Mouse (Mus musculus) thymus, adult 2 months (tissue): ENCODE measurements at regions not wholly inside any gene's neighbourhood (a gene's known extent, or its start where the extent isn't known, plus 50 kb on each side); places are given as distances from the start of the nearest gene placed in this dataset.
A peak's percentile ranks its signal among the peaks of the same experiment; 100 is the strongest.

Experiments used
- DNase-seq: peaks from one replicate; pipeline ENCODE4 v3.0.0; 2021
- H3K27ac ChIP-seq: fragments of 200-500 bp; 2 replicates; pipeline ENCODE4 v1.5.1; 2012; ENCODE audit warnings: low read length, control low read depth; ENCODE audit not compliant: control insufficient read depth, insufficient read depth
- H3K27me3 ChIP-seq: fragments of 200-500 bp; 2 replicates; pipeline ENCODE4 v1.6.1; 2012; ENCODE audit warnings: mild to moderate bottlenecking, low read length, moderate library complexity, mixed read lengths; ENCODE audit not compliant: control insufficient read depth, insufficient read depth
- H3K36me3 ChIP-seq: fragments of 200-500 bp; 2 replicates; pipeline ENCODE4 v1.6.1; 2012; ENCODE audit warnings: mild to moderate bottlenecking, low read length, moderate library complexity; ENCODE audit not compliant: control insufficient read depth, insufficient read depth
- H3K4me1 ChIP-seq: fragments of 200-500 bp; replicated peaks from 2 replicates; pipeline ENCODE4 v1.6.1; 2012; ENCODE audit warnings: low read length; ENCODE audit not compliant: control insufficient read depth, insufficient read depth
- H3K4me3 ChIP-seq: fragments of 200-500 bp; 2 replicates; pipeline ENCODE4 v1.5.1; 2012; ENCODE audit warnings: mild to moderate bottlenecking, low read length, control low read depth, moderate library complexity; ENCODE audit not compliant: control insufficient read depth, insufficient read depth
- CTCF ChIP-seq: fragments of 200-500 bp; IDR thresholded peaks from 2 replicates; pipeline ENCODE4 v1.5.1; 2012; ENCODE audit warnings: mild to moderate bottlenecking, control low read depth, low read length, moderate library complexity, borderline replicate concordance; ENCODE audit not compliant: control insufficient read depth, poor library complexity, insufficient read depth; ENCODE audit errors: extremely low read depth
- POLR2A ChIP-seq: fragments of 200-500 bp; IDR thresholded peaks from 2 replicates; pipeline ENCODE4 v1.6.1; 2012; ENCODE audit warnings: mild to moderate bottlenecking, low read length, control low read depth, moderate library complexity; ENCODE audit not compliant: control insufficient read depth, poor library complexity, insufficient read depth; ENCODE audit errors: extremely low read depth
- WGBS: fragments of 180-500 bp; shearing (Covaris S2); methylation state at CpG from one replicate; pipeline ENCODE4 v1.1.7; 2018; 5-methylcytosine and 5-hydroxymethylcytosine counted together

- WGBS: 3% methylated on average over 35 of the region's 35 CpGs
- Histone ChIP-seq H3K27me3 (no peaks in the 10 kb centered on the region), H3K27ac (no peak overlapping the region), H3K4me3 (peak overlapping the region; percentile 29), H3K36me3 (no peaks in the 10 kb centered on the region), H3K4me1 (peaks cover 23% of the 10 kb centered on the region)
- TF ChIP-seq POLR2A (peak; percentile 76), CTCF (peak; percentile 99)
- peak; percentile 99 for DNase-seq
Measured at GRCm38 (mm10) chr13:43864153-43864861, 79.7 kb downstream of the Cd83 start.

- H3K4me3 ChIP-seq: peak overlapping the region; percentile 29; the same call in 1 of the 2 replicates
- H3K36me3 ChIP-seq: no peaks in the 10 kb centered on the region
- TF ChIP-seq POLR2A: no peak
- no peak for TF ChIP-seq CTCF
- peak; percentile 37 for DNase-seq
- peaks cover 23% of the 10 kb centered on the region for H3K4me1 ChIP-seq
- WGBS: 61% methylated on average over 20 of the region's 20 CpGs
- H3K27ac ChIP-seq: no peak overlapping the region
- no peaks in the 10 kb centered on the region for H3K27me3 ChIP-seq
Measured at GRCm38 (mm10) chr13:43865036-43865435, 80.5 kb downstream of the Cd83 start.

GRCm38 (mm10) chr13:43875895-43876294 is 91.3 kb downstream of the Cd83 start:
- no peak for TF ChIP-seq CTCF
- TF ChIP-seq POLR2A: no peak
- Histone ChIP-seq H3K27ac (no peak overlapping the region), H3K4me1 (peaks cover 6% of the 10 kb centered on the region), H3K4me3 (no peak overlapping the region), H3K27me3 (no peaks in the 10 kb centered on the region), H3K36me3 (no peaks in the 10 kb centered on the region)
- WGBS: 81% methylated on average over 9 of the region's 9 CpGs
- no peak for DNase-seq

- WGBS: 91% methylated on average over 3 of the region's 3 CpGs
- no peak overlapping the region for H3K27ac ChIP-seq
- no peaks in the 10 kb centered on the region for H3K27me3 ChIP-seq
- H3K4me3 ChIP-seq: no peak overlapping the region
- DNase-seq: no peak
- H3K4me1 ChIP-seq: no peaks in the 10 kb centered on the region
- no peaks in the 10 kb centered on the region for H3K36me3 ChIP-seq
- TF ChIP-seq POLR2A: no peak
- no peak for TF ChIP-seq CTCF
Measured at GRCm38 (mm10) chr13:43887284-43887683, 102.7 kb downstream of the Cd83 start.

- no peak for DNase-seq
- no peak for TF ChIP-seq POLR2A
- no peak for TF ChIP-seq CTCF
- Histone ChIP-seq H3K36me3 (no peaks in the 10 kb centered on the region), H3K4me3 (no peak overlapping the region), H3K27me3 (no peaks in the 10 kb centered on the region), H3K4me1 (no peaks in the 10 kb centered on the region), H3K27ac (no peak overlapping the region)
- WGBS: 98% methylated on average over 3 of the region's 3 CpGs
Measured at GRCm38 (mm10) chr13:43891928-43892327, 107.4 kb downstream of the Cd83 start.

- no peak overlapping the region for H3K4me3 ChIP-seq
- TF ChIP-seq POLR2A (no peak), CTCF (no peak)
- no peaks in the 10 kb centered on the region for H3K27me3 ChIP-seq
- H3K36me3 ChIP-seq: no peaks in the 10 kb centered on the region
- no peak overlapping the region for H3K27ac ChIP-seq
- DNase-seq: no peak
- 96% methylated on average over 11 of the region's 11 CpGs for WGBS
- H3K4me1 ChIP-seq: peaks cover 3% of the 10 kb centered on the region; the same call in 1 of the 2 replicates
Measured at GRCm38 (mm10) chr13:43895990-43896389, 111.4 kb downstream of the Cd83 start.
